Mouse (Mus musculus): ENCODE results near the gene Pmm2.

Gene Pmm2

GRCm38 (mm10) chr16:8637217-8638051 is at the start of gene Pmm2, which contains the start of gene Tmem186:
TSS of gene Pmm2 (plus strand) at chr16:8637674.
TSS of gene Tmem186 (minus strand) at chr16:8637712.
- peak; percentile 39 for DNase-seq (ENCODE audit: low spot score)

GRCm38 (mm10) chr16:8595411-8595810 is 42.1 kb upstream of the Pmm2 start:
- DNase-seq (ENCODE audit: low spot score), result no peak

GRCm38 (mm10) chr16:8596336-8596735 is 41.1 kb upstream of the Pmm2 start:
- no peak for DNase-seq (ENCODE audit: low spot score)

GRCm38 (mm10) chr16:8597516-8597915 is 40.0 kb upstream of the Pmm2 start:
- DNase-seq (ENCODE audit: low spot score), result no peak

GRCm38 (mm10) chr16:8603789-8604188 is 33.7 kb upstream of the Pmm2 start:
- DNase-seq (ENCODE audit: low spot score), result no peak

- DNase-seq (ENCODE audit: low spot score), result no peak
These were observed 27.1 kb upstream of the Pmm2 start for GRCm38 (mm10) chr16:8610397-8610796.

- no peak for DNase-seq (ENCODE audit: low spot score)
These were observed 25.1 kb upstream of the Pmm2 start for GRCm38 (mm10) chr16:8612214-8613005.

- DNase-seq (ENCODE audit: low spot score), result no peak
These were observed 24.4 kb upstream of the Pmm2 start for GRCm38 (mm10) chr16:8613039-8613438.

GRCm38 (mm10) chr16:8613447-8613846 is 24.0 kb upstream of the Pmm2 start:
- no peak for DNase-seq (ENCODE audit: low spot score)

GRCm38 (mm10) chr16:8619659-8620314 is 17.7 kb upstream of the Pmm2 start:
- DNase-seq (ENCODE audit: low spot score), result no peak

GRCm38 (mm10) chr16:8620315-8621115 is 17.0 kb upstream of the Pmm2 start:
- DNase-seq (ENCODE audit: low spot score), result no peak

- DNase-seq (ENCODE audit: low spot score), result no peak
These were observed 7.1 kb upstream of the Pmm2 start for GRCm38 (mm10) chr16:8630419-8630818.

GRCm38 (mm10) chr16:8631428-8631827 is 6.0 kb upstream of the Pmm2 start:
- no peak for DNase-seq (ENCODE audit: low spot score)

GRCm38 (mm10) chr16:8636867-8637216 is 632 bp upstream of the Pmm2 start:
- no peak for DNase-seq (ENCODE audit: low spot score)

GRCm38 (mm10) chr16:8638131-8638530 is 657 bp downstream of the Pmm2 start:
- DNase-seq (ENCODE audit: low spot score), result no peak

- DNase-seq (ENCODE audit: low spot score), result no peak
These were observed 2.2 kb downstream of the Pmm2 start for GRCm38 (mm10) chr16:8639466-8640191.

GRCm38 (mm10) chr16:8643855-8644254 is 6.4 kb downstream of the Pmm2 start:
- DNase-seq (ENCODE audit: low spot score), result no peak

- no peak for DNase-seq (ENCODE audit: low spot score)
These were observed 8.1 kb downstream of the Pmm2 start for GRCm38 (mm10) chr16:8645546-8645945.

GRCm38 (mm10) chr16:8650007-8650406 is 12.5 kb downstream of the Pmm2 start:
- DNase-seq (ENCODE audit: low spot score), result no peak

- DNase-seq (ENCODE audit: low spot score), result no peak
These were observed 17.6 kb downstream of the Pmm2 start for GRCm38 (mm10) chr16:8655108-8655507.

GRCm38 (mm10) chr16:8655599-8655998 is 18.1 kb downstream of the Pmm2 start:
- DNase-seq (ENCODE audit: low spot score), result no peak

Data from urinary bladder, postnatal 10 days (tissue).